Mouse (Mus musculus) testis, postnatal 10 days (tissue): ENCODE measurements around the gene Cnga4.
"Not testable (repeated sequence)": the region's sequence is repeated elsewhere in the genome, so short reads cannot be mapped to it uniquely, and the experiment has no call there.

Source experiments
- DNase-seq: peaks from one replicate; pipeline ENCODE4 v3.0.0; 2021; ENCODE audit warnings: low spot score

Gene Cnga4

DNA sequence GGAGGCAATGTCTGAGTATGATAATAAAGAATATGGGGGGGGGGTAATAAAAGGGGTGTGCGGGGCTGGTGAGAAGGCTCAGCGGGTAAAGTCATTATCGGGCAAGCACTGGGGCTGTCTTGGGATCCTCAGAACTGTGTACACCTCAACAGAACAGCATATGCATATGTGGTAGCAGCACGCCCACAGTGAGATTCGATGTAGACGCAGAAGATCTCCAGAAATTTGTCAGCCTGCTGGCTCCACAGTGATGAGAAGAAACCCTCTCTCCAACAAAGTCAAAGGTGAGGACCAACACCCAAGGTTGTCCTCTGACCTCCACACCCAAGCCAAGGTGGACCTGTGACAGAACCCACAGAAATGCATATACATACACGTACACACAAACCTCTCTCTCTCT is 12.2 kb downstream of the Cnga4 start:
- DNase-seq, result no peak

DNA sequence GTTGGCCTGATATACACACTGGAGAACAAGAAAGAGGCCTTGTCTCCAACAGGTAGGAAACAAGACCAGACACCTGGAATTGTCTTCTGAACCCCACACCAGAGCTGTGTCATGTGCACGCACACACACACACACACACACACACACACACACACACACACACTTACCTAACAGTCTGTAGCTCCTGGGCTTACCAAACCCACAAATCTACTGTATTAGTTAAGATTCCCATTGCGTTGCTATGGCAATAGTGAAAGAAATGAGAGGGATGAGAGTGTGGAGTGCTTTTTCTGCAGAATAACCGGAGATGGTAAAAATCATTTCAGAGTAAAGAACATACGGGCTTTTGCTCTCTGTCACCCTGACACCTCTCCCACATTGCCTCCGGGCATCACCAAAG is 13.7 kb downstream of the Cnga4 start:
- DNase-seq, result no peak

DNA sequence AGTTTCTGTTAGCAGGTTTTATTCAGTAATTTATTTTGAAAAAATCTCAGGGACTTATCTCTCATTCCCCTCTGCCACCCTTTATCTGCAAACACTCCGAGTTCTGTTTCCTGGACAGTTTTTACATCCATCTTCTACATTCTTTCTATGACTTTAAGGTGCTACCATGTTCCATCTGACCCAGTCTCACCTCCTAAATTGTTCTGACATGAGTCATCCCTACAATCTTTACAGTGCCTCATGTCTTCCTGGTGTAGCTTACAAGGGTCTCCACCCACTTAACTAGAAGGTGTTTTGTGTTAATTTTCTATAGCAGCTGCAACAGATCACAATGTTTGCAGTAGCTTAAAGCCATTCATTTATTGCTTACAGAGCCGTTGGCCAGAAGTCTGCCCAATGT is 16.5 kb downstream of the Cnga4 start:
- no peak for DNase-seq

DNA sequence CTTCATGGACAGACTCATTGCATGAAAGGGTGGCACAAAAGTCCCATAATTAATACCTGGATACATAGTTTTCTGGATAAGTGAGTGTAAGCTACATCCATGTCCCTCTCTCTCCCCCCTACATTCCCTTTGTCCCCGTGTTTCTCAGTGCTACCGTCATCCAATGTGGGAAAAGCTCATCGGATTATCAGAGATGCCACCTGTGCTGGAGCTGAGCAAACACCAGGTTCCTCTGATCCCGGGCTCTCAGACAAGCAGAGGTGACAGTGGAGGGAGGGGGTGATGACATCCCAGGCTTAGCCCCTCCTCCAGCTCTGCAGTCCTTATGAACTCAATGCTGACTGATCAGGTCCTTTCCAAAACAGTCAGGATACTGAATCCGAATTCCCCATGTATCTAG is 20.0 kb downstream of the Cnga4 start:
- no peak for DNase-seq

DNA sequence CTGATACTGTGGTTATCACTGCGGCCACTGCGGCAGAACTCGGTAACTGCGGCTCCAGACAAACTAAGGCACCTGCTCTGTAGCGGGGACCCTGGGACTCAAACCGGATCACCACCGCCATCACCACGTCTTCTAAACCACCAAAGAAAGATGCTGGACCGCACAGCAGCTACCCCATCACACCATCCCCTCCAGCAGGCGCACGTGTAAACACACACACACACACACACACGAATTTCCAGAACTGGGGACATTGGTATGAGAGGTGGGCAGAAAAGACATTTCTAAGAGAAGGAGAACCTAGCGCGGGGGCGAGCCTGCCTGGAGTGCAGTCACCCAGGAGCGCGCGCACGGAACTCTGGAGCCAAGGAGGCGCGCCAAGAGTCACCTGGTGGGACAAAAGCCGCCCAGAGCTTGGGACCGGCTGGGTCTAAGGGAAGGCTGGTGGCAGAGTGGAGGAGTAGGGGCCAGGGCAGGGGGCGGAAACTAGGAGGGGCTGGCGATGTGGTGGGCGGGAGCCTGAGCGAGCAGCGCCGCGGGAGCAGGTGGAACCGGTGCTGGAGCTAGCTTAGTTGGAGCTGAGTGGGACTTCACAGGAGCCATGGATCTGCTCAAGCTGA is 21.2 kb downstream of the Cnga4 start, which contains the start of gene Cckbr:
Gene Cckbr, plus strand, starts transcription at position 308 of the 620 bp plus-strand sequence.
- no peak for DNase-seq

DNA sequence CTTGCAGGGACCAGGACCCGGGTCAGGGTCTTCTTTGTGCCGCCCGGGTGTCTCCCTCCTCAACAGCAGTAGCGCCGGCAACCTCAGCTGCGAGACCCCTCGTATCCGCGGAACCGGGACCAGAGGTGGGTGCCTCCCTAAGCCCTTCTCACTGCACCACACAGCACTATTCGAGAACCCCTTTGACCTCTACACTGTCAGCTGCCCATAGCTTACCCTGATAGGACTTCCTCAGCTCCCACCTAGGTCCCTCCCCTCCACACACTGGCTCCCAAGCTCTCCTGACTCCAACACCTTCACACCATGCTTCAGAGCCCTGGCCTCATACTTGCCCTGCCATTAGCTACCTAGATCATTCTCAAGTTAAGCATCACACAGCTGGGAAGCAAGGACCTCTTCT is 21.7 kb downstream of the Cnga4 start:
- DNase-seq, result no peak

DNA sequence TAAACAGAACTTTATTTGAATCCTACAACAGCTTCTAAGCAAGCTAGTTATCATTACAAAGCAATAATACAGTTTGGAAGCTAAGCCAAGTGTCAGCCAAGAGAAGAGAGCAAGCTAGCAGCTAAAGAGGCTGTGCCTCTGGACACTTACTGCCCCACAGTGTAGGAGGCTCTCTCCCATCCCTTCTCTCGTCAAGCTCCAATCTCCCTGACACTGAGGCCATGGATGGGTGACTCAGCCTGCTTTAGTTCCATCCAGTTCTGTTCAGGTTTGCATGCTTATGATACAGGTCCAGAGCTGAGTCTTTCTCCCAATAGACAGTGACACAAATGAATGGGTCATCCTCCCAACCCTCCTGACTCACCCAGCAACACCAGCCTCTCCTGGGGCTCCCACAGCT is 27.7 kb downstream of the Cnga4 start:
- DNase-seq, result no peak

DNA sequence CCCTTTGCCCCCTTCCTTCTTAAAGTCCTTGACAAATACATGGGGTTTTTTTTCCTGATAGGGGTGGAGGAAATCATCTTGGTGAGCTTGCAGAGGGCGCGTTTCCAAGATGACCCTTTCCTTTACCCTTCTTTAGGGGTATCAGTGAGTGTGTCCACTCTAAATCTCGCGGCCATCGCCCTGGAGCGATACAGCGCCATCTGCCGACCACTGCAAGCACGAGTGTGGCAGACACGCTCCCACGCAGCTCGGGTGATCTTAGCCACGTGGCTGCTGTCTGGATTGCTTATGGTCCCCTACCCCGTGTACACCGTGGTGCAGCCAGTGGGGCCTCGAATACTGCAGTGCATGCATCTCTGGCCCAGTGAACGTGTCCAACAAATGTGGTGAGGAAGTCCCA is 29.5 kb downstream of the Cnga4 start:
- DNase-seq, result peak; percentile 49

DNA sequence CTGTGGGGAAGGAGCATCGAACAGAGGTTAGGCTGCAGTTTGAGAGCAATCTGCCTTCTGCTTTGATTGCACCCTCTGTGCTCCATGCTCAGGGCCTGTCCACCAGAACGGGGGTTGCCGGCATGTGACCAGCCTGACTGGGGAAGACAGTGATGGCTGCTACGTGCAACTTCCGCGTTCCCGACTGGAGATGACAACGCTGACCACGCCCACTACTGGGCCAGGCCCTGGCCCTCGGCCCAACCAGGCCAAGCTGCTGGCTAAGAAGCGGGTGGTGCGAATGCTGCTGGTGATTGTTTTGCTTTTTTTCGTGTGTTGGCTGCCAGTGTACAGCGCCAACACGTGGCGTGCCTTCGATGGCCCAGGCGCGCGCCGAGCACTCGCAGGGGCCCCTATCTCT is 30.4 kb downstream of the Cnga4 start:
- peak; percentile 51 for DNase-seq

DNA sequence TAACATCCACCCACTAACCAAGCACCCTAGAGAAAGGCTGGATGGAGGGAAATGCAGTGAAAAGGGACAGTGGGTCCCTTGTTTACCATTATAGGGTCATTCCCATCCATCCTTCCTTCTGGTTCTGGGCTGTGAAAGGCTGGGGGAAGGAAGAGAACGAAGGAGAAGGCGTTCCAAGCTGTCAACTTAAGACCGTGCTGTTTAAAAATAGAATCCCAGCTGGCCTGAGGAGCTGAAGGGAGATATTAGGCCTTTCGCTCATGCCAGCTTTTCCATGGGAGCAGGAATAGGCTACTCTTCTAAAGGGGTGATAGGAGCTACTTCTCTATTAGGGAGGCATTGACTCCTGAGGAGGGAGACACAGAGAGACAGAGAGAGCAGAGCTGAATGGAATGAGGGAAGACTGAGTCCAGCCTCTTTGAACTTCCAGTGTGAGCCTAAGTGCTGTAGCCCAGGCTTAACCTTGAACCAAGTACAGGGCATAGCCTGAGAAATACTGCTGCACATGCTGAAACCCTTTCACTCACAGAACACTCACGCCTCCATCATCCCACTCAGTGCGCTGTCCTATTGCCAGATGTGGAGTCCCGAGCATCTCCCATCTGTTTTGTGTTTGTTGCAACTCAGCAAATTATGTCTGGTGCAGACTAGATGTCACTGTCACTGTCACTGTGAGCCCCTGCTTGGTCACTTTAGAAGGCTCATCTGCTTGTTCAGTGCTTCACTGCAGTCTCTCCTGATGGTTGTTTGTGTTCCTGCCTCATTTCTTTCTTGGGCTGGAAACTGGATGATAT is 33.8 kb downstream of the Cnga4 start:
- no peak for DNase-seq

DNA sequence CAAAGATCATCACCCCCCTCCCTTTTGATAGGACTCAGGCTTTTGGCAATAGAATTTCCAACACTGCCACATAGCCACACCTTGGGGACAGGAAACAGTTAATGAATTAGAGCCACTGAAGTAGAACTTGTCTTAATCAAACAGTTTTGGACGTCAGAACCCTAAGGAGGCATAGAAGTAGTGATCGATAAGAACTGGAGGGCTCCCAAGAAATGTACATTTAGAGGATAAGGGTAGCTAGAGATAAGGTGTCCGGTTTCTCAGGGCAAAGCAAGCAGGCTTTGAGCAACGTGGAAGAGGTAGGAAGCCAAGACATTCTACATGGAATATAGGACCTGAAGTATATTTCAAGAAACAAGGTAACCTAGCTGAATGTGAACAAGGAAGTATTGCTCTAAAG is 37.1 kb downstream of the Cnga4 start:
- DNase-seq, result no peak

DNA sequence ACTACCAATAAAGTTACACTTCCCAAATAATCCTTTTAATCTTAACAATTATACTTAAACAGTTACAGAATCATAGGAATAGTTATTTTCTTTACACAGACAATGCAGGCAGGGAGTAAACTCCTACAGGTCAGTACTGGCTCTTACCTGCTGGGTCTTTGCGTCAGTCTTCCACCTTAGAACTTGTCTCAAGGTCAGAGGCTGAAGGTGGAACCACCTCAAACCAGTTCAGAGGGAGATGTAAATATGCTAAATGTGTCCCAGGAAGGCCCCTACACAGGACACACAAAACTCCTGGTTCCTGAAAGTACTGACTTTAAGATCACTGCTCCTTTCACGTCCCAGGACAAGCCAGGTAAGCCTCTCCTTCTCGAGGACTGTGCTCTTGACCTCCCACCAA is 40.7 kb downstream of the Cnga4 start:
- DNase-seq, result no peak

DNA sequence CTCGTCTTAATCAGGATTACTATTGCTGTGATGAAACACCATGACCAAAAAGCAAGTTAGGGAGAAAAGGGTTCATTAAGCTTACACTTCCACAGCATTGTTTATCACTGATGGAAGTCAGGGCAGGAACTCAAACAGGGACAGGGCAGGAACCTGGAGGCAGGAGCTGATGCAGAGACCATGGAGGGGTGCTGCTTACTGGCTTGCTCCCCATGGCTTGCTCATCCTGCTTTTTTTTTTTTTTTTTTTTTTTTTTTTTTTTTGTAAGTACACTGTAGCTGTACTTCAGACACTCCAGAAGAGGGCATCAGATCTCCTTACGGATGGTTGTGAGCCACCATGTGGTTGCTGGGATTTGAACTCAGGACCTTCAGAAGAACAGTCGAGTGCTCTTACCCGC is 49.0 kb downstream of the Cnga4 start:
- DNase-seq, result not testable (repeated sequence)
